Mouse (Mus musculus) hematopoietic multipotent progenitor cell, adult 10-12 weeks (in vitro differentiated cells): Measurements from ENCODE around the gene Ndufv2. TPM values are rescaled to one million over a fixed set of nuclear protein-coding genes. Genes with fewer than 3 reads are reported as not detected.

ENCODE experiments used
- polyA plus RNA-seq: library from polyadenylated mRNA; stranded (reverse); fragments of >175 nt; gene quantifications from 2 replicates; pipeline ENCODE4 v1.2.3, GENCODE M21; 2012; ENCODE audit warnings: low replicate concordance

Gene Ndufv2
- 19.9 and 54.5 TPM in 2 replicates for polyA plus RNA-seq

GRCm38 (mm10) chr17:66101380-66102330 lies at the start of gene Ndufv2:
TSS of gene Ndufv2 (minus strand) at chr17:66101559.

GRCm38 (mm10) chr17:66123066-66123815 lies 21.9 kb upstream of the Ndufv2 start, which contains the start of gene Ddx11:
TSS of gene Ddx11 (plus strand) at chr17:66123520.

GRCm38 (mm10) chr17:66111402-66111959 lies 10.1 kb upstream of the Ndufv2 start, which contains the start of gene Washc1:
TSS of gene Washc1 (plus strand) at chr17:66111545.

GRCm38 (mm10) chr17:66076934-66077333 lies 24.4 kb downstream of the Ndufv2 start, which contains the start of gene Ankrd12:
TSS of gene Ankrd12 (minus strand) at chr17:66077089.

Other genes starting within 250 kb of the Ndufv2 start
- gene Ralbp1, start 215.8 kb downstream of the Ndufv2 start, polyA plus RNA-seq, result 89.2 and 193 TPM in 2 replicates
- 14.3 and 42.8 TPM in 2 replicates for gene Twsg1, start 150.3 kb downstream of the Ndufv2 start, polyA plus RNA-seq
- 12.4 TPM in 2 replicates for gene Ankrd12, start 24.5 kb downstream of the Ndufv2 start, polyA plus RNA-seq
- gene Washc1, start 10.0 kb upstream of the Ndufv2 start, polyA plus RNA-seq, result 37.2 and 47.5 TPM in 2 replicates
- gene Ddx11, start 22.0 kb upstream of the Ndufv2 start, polyA plus RNA-seq, result 6.1 and 7.6 TPM in 2 replicates